In the genomic region with DNA sequence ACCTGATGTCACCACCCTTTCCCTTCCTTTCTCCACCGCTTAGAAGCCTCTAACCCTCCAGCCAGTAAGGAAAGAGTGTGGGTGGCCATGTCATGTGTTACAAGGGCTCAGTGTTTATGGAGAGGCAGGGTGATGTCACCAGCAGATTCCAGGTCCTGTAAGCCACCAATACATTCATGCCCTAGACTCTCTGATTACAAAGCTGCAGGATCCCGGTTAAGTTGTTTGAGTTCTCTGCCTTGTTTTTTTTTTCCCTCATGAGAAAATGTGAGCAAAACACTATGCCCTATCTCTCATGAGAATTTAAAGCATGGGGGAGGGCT, we compare ENCODE assay signal across 18 mouse cellular contexts. TPM values are rescaled to one million over a fixed set of nuclear protein-coding genes. Genes with fewer than 3 reads are reported as not detected.
DNase-seq lines count a peak whose midpoint lies in the region; ATAC-seq and TF ChIP-seq lines count a peak whose summit lies in the region.
"Had no signal": no experiment of that assay in that cellular context is flagged by ENCODE, and none has a peak within 500 bp of the region (broad histone marks: within the 10 kb centered on the region; RNA-seq: fewer than 3 reads in every experiment).

No protein-coding gene starts in this region.

- no peak for ATAC-seq in heart, embryonic 11.5 days (replicated peaks; ENCODE audit: insufficient number of reproducible peaks, low FRiP score, low TSS enrichment)
- ATAC-seq in kidney, postnatal 0 days (replicated peaks; ENCODE audit: low FRiP score, low read depth), result no peak
- no peak for ATAC-seq in limb, embryonic 15.5 days (ENCODE audit: insufficient number of reproducible peaks, low FRiP score, low TSS enrichment, low read depth)
- ATAC-seq: forebrain, embryonic 15.5 days; liver, embryonic 12.5 days had no signal

- peak overlapping the region; percentile 2; the same call in 1 of the 2 replicates for H3K4me2 ChIP-seq in heart, embryonic 11.5 days
- H3K4me2 ChIP-seq in kidney, postnatal 0 days (ENCODE audit: low read length), result no peak overlapping the region
- H3K4me2 ChIP-seq in limb, embryonic 15.5 days, result no peak overlapping the region
- H3K4me2 ChIP-seq: forebrain, embryonic 15.5 days; hindbrain, embryonic 14.5 days; liver, embryonic 12.5 days; lung, embryonic 15.5 days; midbrain, embryonic 11.5 days had no signal

- no peak overlapping the region for H3K4me3 ChIP-seq in heart, embryonic 11.5 days (ENCODE audit: low read depth, low read length)
- H3K4me3 ChIP-seq in kidney, postnatal 0 days (replicated peaks; ENCODE audit: low read depth, low read length), result no peak overlapping the region
- H3K4me3 ChIP-seq in E14TG2a.4 (replicated peaks; ENCODE audit: low read length), result 0 out of 2 replicates have a peak overlapping the region, but pooled peaks have one; percentile 13
- H3K4me3 ChIP-seq in limb, embryonic 15.5 days, result no peak overlapping the region
- H3K4me3 ChIP-seq: erythroblast, embryonic 14.5 days; forebrain, embryonic 15.5 days; liver, embryonic 12.5 days; lung, embryonic 15.5 days had no signal

- H3K4me1 ChIP-seq in heart, embryonic 11.5 days (ENCODE audit: control insufficient read depth, insufficient read depth, low read length), result peaks cover 35% of the 10 kb centered on the region
- H3K4me1 ChIP-seq in kidney, postnatal 0 days (replicated peaks; ENCODE audit: insufficient read depth, low read length), result peaks cover 22% of the 10 kb centered on the region
- peaks cover 67% of the 10 kb centered on the region for H3K4me1 ChIP-seq in E14TG2a.4 (replicated peaks; ENCODE audit: low read depth, low read length)
- peaks cover 49% of the 10 kb centered on the region for H3K4me1 ChIP-seq in limb, embryonic 15.5 days

- no peak for DNase-seq in heart, adult 9 months (ENCODE audit: low spot score in 2 of 2)
- DNase-seq in kidney, postnatal 0 days (ENCODE audit: low spot score), result no peak
- DNase-seq in kidney, postnatal 14 days, result no peak
- DNase-seq in cerebellum, postnatal 25 days, result no peak
- DNase-seq: adrenal gland, adult 2 months; B cell, adult 2 months; cerebellum, adult 18-20 months; kidney, adult 8-10 months; thymus, postnatal 25 days had no signal

- H3K36me3 ChIP-seq in heart, embryonic 11.5 days (ENCODE audit: control insufficient read depth, insufficient read depth, low read length), result peaks cover 6% of the 10 kb centered on the region
- peaks cover 2% of the 10 kb centered on the region; the same call in 1 of the 2 replicates for H3K36me3 ChIP-seq in kidney, postnatal 0 days (ENCODE audit: insufficient read depth, low read length)
- H3K36me3 ChIP-seq in E14TG2a.4 (ENCODE audit: insufficient read depth, low read length), result peaks cover 19% of the 10 kb centered on the region
- peaks cover 11% of the 10 kb centered on the region for H3K36me3 ChIP-seq in limb, embryonic 15.5 days
- H3K36me3 ChIP-seq: forebrain, embryonic 15.5 days had no signal

- no peak for TF ChIP-seq CTCF in kidney, postnatal 0 days (IDR thresholded peaks at IDR 0.05; ENCODE audit: low read depth)
- no peak for TF ChIP-seq CTCF in E14TG2a.4 (conservative IDR thresholded peaks at IDR 0.05; ENCODE audit: low read length)

- 0 out of 2 replicates have a peak overlapping the region, but pooled peaks have one; percentile 29 for H3K27ac ChIP-seq in heart, embryonic 11.5 days (ENCODE audit: low read depth, low read length)
- H3K27ac ChIP-seq in kidney, postnatal 0 days, result peak overlapping the region; percentile 44; the same call in 1 of the 2 replicates
- 0 out of 2 replicates have a peak overlapping the region, but pooled peaks have one; percentile 12 for H3K27ac ChIP-seq in limb, embryonic 15.5 days
- H3K27ac ChIP-seq: forebrain, embryonic 15.5 days; hindbrain, embryonic 14.5 days; liver, embryonic 12.5 days; lung, embryonic 15.5 days had no signal

- 50% methylated on average over 2 of the region's 2 CpGs for WGBS in heart, embryonic 11.5 days (ENCODE audit: insufficient replicate concordance)
- 25% methylated on average over 2 of the region's 2 CpGs for WGBS in kidney, postnatal 0 days
- WGBS in limb, embryonic 15.5 days, result 46% methylated on average over 2 of the region's 2 CpGs

- H3K9me3 ChIP-seq in heart, embryonic 11.5 days (replicated peaks; ENCODE audit: control insufficient read depth, low read length), result no peaks in the 10 kb centered on the region
- no peaks in the 10 kb centered on the region for H3K9me3 ChIP-seq in kidney, postnatal 0 days (replicated peaks; ENCODE audit: low read length)
- H3K9me3 ChIP-seq in E14TG2a.4 (ENCODE audit: low read length), result no peaks in the 10 kb centered on the region
- H3K9me3 ChIP-seq in limb, embryonic 15.5 days, result no peaks in the 10 kb centered on the region
- H3K9me3 ChIP-seq: forebrain, embryonic 15.5 days; liver, embryonic 12.5 days; lung, embryonic 15.5 days had no signal

- H3K27me3 ChIP-seq in heart, embryonic 11.5 days (ENCODE audit: control insufficient read depth, insufficient read depth, low read length), result no peaks in the 10 kb centered on the region
- no peaks in the 10 kb centered on the region for H3K27me3 ChIP-seq in kidney, postnatal 0 days (ENCODE audit: insufficient read depth, low read length)
- peaks cover 39% of the 10 kb centered on the region for H3K27me3 ChIP-seq in E14TG2a.4 (ENCODE audit: insufficient read depth, low read length)
- no peaks in the 10 kb centered on the region for H3K27me3 ChIP-seq in limb, embryonic 15.5 days
- H3K27me3 ChIP-seq: lung, embryonic 15.5 days had no signal

- no peak overlapping the region for H3K9ac ChIP-seq in heart, embryonic 11.5 days (ENCODE audit: low read depth, low read length)
- no peak overlapping the region for H3K9ac ChIP-seq in kidney, postnatal 0 days (ENCODE audit: low read depth, low read length)
- H3K9ac ChIP-seq in limb, embryonic 15.5 days, result no peak overlapping the region
- H3K9ac ChIP-seq: forebrain, embryonic 15.5 days; hindbrain, embryonic 14.5 days; liver, embryonic 12.5 days; lung, embryonic 15.5 days had no signal

RNA-seq across cellular contexts. Expression of gene Phlda3, which starts 1.8 kb away (rescaled TPM):
- 61.5 and 68.1 TPM in 2 replicates for polyA plus RNA-seq in heart, embryonic 11.5 days (2014; fragmentation: Nextera tagmentation; extraction: Ambion mirVana)
- 76.4 and 78.4 TPM in 2 replicates for polyA plus RNA-seq in kidney, postnatal 0 days (2015; fragmentation: Nextera tagmentation; extraction: Ambion mirVana)
- 96.2 and 105 TPM in 2 replicates for polyA plus RNA-seq in limb, embryonic 15.5 days (2015; fragmentation: Nextera tagmentation; extraction: Ambion mirVana)

RNA-seq across cellular contexts. Expression of gene Tnni1, which starts 15.1 kb away (rescaled TPM):
- 3,442 and 3,640 TPM in 2 replicates for polyA plus RNA-seq in heart, embryonic 11.5 days (2014; fragmentation: Nextera tagmentation; extraction: Ambion mirVana)
- 7.9 and 8.9 TPM in 2 replicates for polyA plus RNA-seq in kidney, postnatal 0 days (2015; fragmentation: Nextera tagmentation; extraction: Ambion mirVana)
- 231 and 577 TPM in 2 replicates for polyA plus RNA-seq in limb, embryonic 15.5 days (2015; fragmentation: Nextera tagmentation; extraction: Ambion mirVana)
- polyA plus RNA-seq: erythroblast, embryonic 14.5 days had no signal

RNA-seq across cellular contexts. Expression of gene Csrp1, which starts 44.3 kb away (rescaled TPM):
- 183 and 209 TPM in 2 replicates for polyA plus RNA-seq in heart, embryonic 11.5 days (2014; fragmentation: Nextera tagmentation; extraction: Ambion mirVana)
- polyA plus RNA-seq in kidney, postnatal 0 days (2015; fragmentation: Nextera tagmentation; extraction: Ambion mirVana), result 189 and 190 TPM in 2 replicates
- polyA plus RNA-seq in limb, embryonic 15.5 days (2015; fragmentation: Nextera tagmentation; extraction: Ambion mirVana), result 89.7 and 104 TPM in 2 replicates

RNA-seq across cellular contexts. Expression of gene Lad1, which starts 54.2 kb away (rescaled TPM):
- 2.3 and 3.1 TPM in 2 replicates for polyA plus RNA-seq in heart, embryonic 11.5 days (2014; fragmentation: Nextera tagmentation; extraction: Ambion mirVana)
- polyA plus RNA-seq in kidney, postnatal 0 days (2015; fragmentation: Nextera tagmentation; extraction: Ambion mirVana), result 28.4 and 33.2 TPM in 2 replicates
- polyA plus RNA-seq in limb, embryonic 15.5 days (2015; fragmentation: Nextera tagmentation; extraction: Ambion mirVana), result 63.8 and 67.8 TPM in 2 replicates
- polyA plus RNA-seq: erythroblast, embryonic 14.5 days had no signal

Comparison
In these comparisons a context has a peak if more than half of its experiments do, and no peak if none do; other contexts are left out.
1. RNA of gene Tnni1, which starts 15.1 kb away (polyA plus RNA-seq): 3,442 to 3,640 TPM in heart, embryonic 11.5 days and 231 to 577 TPM in limb, embryonic 15.5 days; 7.9 to 8.9 TPM in kidney, postnatal 0 days; every median in the first group is over 10 times any median in the second.
2. Peak in every context shown above with its lines, with median percentiles within 50 percentile points of each other: H3K27ac ChIP-seq.